Mouse (Mus musculus) brown adipose tissue, adult 24 weeks (tissue): ENCODE measurements around the gene Gm21969. TPM values are rescaled to one million over a fixed set of nuclear protein-coding genes. Genes with fewer than 3 reads are reported as not detected.

Experiments
- H3K27ac ChIP-seq: fragments of 200-500 bp; replicated peaks from 2 replicates; pipeline ENCODE4 v1.5.1; 2012; ENCODE audit warnings: low read depth, mild to moderate bottlenecking, low read length
- H3K4me1 ChIP-seq: fragments of 200-500 bp; 2 replicates; pipeline ENCODE4 v1.6.1; 2012; ENCODE audit warnings: low read length, mixed read lengths; ENCODE audit not compliant: control insufficient read depth, insufficient read depth, insufficient read length
- H3K4me3 ChIP-seq: fragments of 200-500 bp; 2 replicates; pipeline ENCODE4 v1.5.1; 2012; ENCODE audit warnings: low read depth, mild to moderate bottlenecking, low read length, moderate library complexity; ENCODE audit not compliant: insufficient read depth
- polyA plus RNA-seq: library from polyadenylated mRNA; stranded (reverse); fragments of >200 nt; gene quantifications from 2 replicates; pipeline ENCODE4 v1.2.4, GENCODE M21; 2012; ENCODE audit not compliant: missing spikeins, insufficient read depth, insufficient read length

Gm21969 gene
- polyA plus RNA-seq, 1 experiment, result not detected

- Histone ChIP-seq H3K27ac (peak overlapping the region; percentile 58), H3K4me3 (peak overlapping the region; percentile 42), H3K4me1 (peaks cover 76% of the 10 kb centered on the region)
Observed at GRCm38 (mm10) chr4:139580663-139581336, 22.2 kb upstream of the Gm21969 start.

- Histone ChIP-seq H3K4me3 (peak overlapping the region; percentile 42), H3K4me1 (peaks cover 79% of the 10 kb centered on the region), H3K27ac (peak overlapping the region; percentile 58)
Observed at GRCm38 (mm10) chr4:139581427-139582051, 21.4 kb upstream of the Gm21969 start.

DNA sequence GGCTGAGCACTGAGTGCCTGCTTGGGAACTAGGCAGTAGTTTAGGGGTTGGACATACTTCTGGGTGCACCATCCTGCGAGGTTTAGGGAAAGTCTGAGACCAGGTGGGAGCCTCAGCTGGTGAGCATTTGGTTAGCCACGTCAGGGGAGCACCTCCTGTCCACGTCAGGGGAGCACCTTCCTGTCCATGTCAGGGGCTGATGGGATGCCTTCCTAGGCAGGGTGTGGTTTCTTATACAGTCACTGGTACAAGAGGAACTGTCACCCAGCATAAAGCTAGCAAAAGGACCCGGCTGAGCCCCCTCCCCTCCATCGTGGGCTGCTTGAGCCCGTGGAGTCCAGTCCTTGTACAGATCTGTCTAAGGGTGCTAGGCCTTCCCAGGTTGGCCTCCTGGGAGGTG is 20.6 kb upstream of the Gm21969 start:
- H3K27ac ChIP-seq, result peak overlapping the region; percentile 44
- H3K4me1 ChIP-seq, result peaks cover 81% of the 10 kb centered on the region
- no peak overlapping the region for H3K4me3 ChIP-seq

DNA sequence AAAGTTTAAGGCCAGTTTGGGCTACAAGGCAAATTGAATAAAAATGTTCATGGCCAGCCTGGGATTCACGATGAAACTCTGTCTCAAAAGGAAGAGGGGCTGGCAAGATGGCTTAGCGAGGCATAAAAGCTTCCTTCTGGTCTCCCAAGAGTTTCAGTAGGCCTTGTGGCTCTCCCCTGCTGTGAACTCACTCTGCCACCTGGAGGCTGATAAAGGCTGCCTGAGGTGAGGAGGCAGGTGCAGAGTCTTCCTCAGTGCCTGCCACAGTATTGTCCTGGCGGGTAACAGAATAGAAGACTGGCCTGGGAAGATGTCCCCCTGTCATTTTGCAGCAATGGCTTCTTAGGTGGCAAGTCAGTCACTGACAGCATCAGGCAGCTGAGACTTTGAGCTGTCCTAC is 20.1 kb upstream of the Gm21969 start:
- Histone ChIP-seq H3K27ac (peak overlapping the region; percentile 44), H3K4me1 (peaks cover 86% of the 10 kb centered on the region)

GRCm38 (mm10) chr4:139583629-139584245 is 19.2 kb upstream of the Gm21969 start:
- Histone ChIP-seq H3K4me1 (peaks cover 83% of the 10 kb centered on the region), H3K27ac (no peak overlapping the region; the same call in 1 of the 2 replicates), H3K4me3 (no peak overlapping the region)

More for the DNA sequence above, 20.1 kb upstream of the Gm21969 start:
- no peak overlapping the region for H3K4me3 ChIP-seq

GRCm38 (mm10) chr4:139584704-139585103 is 18.3 kb upstream of the Gm21969 start:
- H3K27ac ChIP-seq, result peak overlapping the region; percentile 96
- H3K4me3 ChIP-seq, result no peak overlapping the region
- peaks cover 77% of the 10 kb centered on the region for H3K4me1 ChIP-seq

DNA sequence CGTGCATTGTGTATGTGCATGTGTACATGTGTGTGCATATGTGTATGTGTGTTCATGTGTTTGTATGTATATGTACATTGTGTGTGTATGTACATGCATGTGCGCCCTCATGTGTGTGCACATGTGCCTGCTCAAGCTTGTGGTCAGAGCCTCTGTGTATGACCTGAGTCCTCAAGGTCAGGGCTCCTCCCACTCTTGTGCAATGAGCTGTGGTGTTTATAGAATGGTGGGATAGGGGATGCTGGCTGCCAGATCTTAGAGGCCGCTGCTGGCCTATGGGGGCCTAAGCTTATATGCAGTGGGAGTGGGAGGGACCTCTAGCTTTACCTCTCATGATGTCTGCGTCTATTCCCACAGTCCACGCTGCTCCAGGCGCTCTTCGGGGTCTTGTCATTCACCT is 17.3 kb upstream of the Gm21969 start:
- peak overlapping the region; percentile 96 for H3K27ac ChIP-seq
- H3K4me3 ChIP-seq, result no peak overlapping the region
- H3K4me1 ChIP-seq, result peaks cover 77% of the 10 kb centered on the region

DNA sequence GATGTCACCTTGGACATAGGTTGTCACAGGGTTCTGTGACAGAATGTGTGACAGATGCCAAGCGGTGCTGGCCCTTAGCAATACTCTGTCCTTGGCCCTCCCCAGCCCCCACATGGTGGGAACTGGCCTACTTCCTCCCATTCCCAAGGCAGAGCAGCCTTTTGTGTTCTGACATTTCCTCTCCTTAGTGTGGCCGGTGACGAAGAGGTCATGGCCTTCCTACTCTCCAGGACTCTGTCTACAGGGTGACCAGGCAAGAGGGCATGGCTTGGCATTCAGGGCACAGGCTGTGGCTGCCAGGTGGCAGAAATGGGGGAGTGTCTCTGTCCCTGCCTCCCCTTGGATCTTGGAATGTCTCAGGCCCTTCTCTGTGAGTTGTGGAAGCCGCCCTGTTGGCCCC is 15.6 kb upstream of the Gm21969 start:
- peak overlapping the region; percentile 96 for H3K27ac ChIP-seq

GRCm38 (mm10) chr4:139587773-139588172 is 15.2 kb upstream of the Gm21969 start:
- peaks cover 58% of the 10 kb centered on the region for H3K4me1 ChIP-seq
- H3K27ac ChIP-seq, result peak overlapping the region; percentile 96
- H3K4me3 ChIP-seq, result no peak overlapping the region

More for the DNA sequence above, 15.6 kb upstream of the Gm21969 start:
- H3K4me1 ChIP-seq, result peaks cover 62% of the 10 kb centered on the region
- no peak overlapping the region for H3K4me3 ChIP-seq

DNA sequence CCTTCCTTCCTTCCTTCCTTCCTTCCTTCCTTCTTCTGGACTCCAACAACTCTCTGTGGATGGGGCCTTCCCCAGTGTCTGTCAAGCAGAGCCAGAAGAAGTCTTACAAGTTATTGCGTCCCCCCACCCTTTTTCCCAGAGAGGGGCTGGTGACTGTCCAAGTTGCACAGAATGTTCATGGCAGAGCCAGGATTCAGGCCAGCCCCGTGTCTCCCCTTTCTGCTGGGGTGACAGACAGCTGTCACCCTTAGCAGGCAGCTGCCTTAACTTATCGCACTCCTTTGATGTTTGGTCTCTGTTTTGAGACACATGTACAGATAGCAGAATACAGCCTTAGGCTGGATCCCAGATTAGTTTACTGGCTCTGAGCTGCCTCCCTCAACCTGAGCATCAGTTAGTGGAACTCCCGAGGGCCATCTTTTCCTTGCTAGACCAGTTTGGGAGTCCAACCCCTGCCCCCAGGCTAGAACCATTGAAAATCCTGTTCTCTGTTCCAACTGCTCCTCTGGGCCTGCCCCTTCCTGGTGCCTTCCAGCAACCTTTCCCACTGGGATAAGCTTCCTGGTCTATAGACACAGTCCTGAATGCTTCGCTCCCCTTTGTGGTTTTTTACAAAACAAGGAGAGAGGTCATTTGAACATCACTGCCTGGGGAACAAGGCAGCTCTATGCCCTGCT is 13.5 kb upstream of the Gm21969 start:
- Histone ChIP-seq H3K27ac (peak overlapping the region; percentile 55), H3K4me3 (no peak overlapping the region), H3K4me1 (peaks cover 56% of the 10 kb centered on the region)

DNA sequence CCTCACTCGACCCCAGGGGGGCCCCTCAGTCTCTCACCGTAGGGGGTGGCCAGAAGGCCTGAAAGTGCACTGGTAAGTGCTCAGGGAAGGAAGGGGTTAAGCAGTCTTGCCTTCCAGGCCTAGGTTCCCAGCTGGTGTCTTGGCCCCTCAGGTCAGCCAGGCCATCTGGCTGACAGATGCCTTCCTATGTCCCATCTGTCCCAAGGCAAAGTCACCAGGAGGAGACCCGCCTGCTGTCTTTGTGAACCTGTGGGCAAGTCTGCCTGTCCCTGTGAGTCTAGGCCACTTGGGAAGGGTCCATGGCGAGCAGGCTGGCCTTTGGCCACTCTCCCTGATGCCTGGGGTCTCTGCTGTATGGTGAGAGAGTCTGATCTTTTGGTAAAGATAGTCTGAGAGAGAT is 12.5 kb upstream of the Gm21969 start:
- 0 out of 2 replicates have a peak overlapping the region, but pooled peaks have one; percentile 55 for H3K27ac ChIP-seq
- peaks cover 58% of the 10 kb centered on the region for H3K4me1 ChIP-seq
- no peak overlapping the region for H3K4me3 ChIP-seq

DNA sequence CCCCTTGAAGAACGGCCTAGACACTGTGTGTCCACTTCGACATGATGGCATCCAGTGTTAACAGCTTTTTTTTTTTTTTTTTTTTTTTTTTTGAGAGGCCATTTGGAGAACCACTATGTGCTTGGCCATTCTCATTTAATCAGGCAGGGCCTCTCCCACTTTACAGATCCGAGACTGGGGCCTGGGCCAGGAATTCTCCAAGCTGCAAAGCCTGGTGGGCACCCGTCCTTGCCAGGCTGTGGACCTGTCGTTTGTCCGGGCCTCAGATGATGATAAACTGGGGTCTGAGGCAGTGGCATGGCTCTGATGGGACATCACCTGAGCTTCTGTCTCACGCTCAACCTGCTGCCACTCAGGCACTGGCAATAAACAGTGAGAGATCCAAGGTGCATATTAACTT is 10.1 kb upstream of the Gm21969 start:
- no peak overlapping the region for H3K4me3 ChIP-seq
- H3K27ac ChIP-seq, result peak overlapping the region; percentile 75
- H3K4me1 ChIP-seq, result peaks cover 57% of the 10 kb centered on the region

GRCm38 (mm10) chr4:139593383-139593782 is 9.6 kb upstream of the Gm21969 start:
- peaks cover 59% of the 10 kb centered on the region for H3K4me1 ChIP-seq
- H3K4me3 ChIP-seq, result no peak overlapping the region
- H3K27ac ChIP-seq, result peak overlapping the region; percentile 75

- H3K4me3 ChIP-seq, result no peak overlapping the region
- peak overlapping the region; percentile 78 for H3K27ac ChIP-seq
- H3K4me1 ChIP-seq, result peaks cover 61% of the 10 kb centered on the region
Observed at GRCm38 (mm10) chr4:139594062-139594461, 8.9 kb upstream of the Gm21969 start.

DNA sequence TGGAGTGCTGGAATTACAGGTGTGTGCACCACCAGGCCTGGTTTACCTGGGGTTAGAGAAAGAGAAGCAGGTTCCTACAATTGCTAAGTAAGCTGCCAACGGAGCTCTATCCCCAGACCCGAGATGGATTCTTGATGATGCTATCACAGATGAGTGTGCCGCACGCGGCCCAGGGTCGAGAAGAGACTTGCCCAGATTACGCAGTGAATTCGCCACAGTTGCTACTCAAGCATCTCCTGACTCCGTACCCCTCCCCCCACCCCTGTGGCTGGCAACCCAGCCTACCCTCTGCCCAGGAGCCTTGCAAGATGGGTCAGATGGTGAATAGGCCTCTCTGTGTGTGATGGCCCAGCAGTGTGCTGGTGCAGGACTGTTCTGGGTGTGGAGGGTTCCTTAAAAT is 6.3 kb upstream of the Gm21969 start:
- Histone ChIP-seq H3K4me1 (peaks cover 69% of the 10 kb centered on the region), H3K27ac (peak overlapping the region; percentile 5; the same call in 1 of the 2 replicates)

More for the DNA sequence above, 6.3 kb upstream of the Gm21969 start:
- H3K4me3 ChIP-seq, result no peak overlapping the region
